Mouse (Mus musculus): ENCODE results near the gene Fgf13.

DNA sequence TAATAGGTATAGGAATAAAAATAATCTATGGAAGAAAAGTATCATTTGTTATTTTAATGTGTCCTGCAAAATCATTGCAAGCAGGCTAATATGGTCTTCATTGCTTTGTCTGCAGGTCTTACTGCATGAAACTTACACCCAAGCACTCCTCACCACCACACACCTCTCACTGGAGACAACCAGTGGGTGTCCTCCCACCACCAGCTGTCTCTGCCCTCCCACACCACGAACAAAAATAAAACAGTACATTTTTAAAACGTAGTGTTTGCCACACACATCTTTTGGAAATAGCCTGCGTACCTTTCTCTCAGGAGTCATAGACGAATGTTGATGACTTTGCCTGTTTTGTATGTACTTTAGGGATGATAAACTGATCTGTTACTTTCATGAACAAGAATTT lies 441.2 kb downstream of the Fgf13 start:
- TF ChIP-seq CTCF (IDR thresholded peaks at IDR 0.05; ENCODE audit: borderline replicate concordance, insufficient read depth, low read length) (no peak), POLR2A (IDR thresholded peaks at IDR 0.05; ENCODE audit: low read depth, low read length) (no peak)
